Mouse (Mus musculus): ENCODE measurements around the gene Aldh3b1. TPM values are rescaled to one million over a fixed set of nuclear protein-coding genes. Genes with fewer than 3 reads are reported as not detected.

Aldh3b1 gene
- polyA plus RNA-seq, 1 experiment from 2014 or later, result 0.64 TPM

GRCm38 (mm10) chr19:3905261-3905969 is 24.2 kb downstream of the Aldh3b1 start:
- no peak for ATAC-seq (ENCODE audit: low FRiP score)
- H3K4me2 ChIP-seq, result 0 out of 2 replicates have a peak overlapping the region, but pooled peaks have one; percentile 4
- no peaks in the 10 kb centered on the region for H3K9me3 ChIP-seq
- H3K4me3 ChIP-seq (replicated peaks), result no peak overlapping the region
- H3K36me3 ChIP-seq (replicated peaks), result peaks cover 28% of the 10 kb centered on the region
- peaks cover 9% of the 10 kb centered on the region; the same call in 1 of the 2 replicates for H3K27me3 ChIP-seq
- peaks cover 32% of the 10 kb centered on the region for H3K4me1 ChIP-seq
- 0 out of 2 replicates have a peak overlapping the region, but pooled peaks have one; percentile 31 for H3K27ac ChIP-seq
- 54% methylated on average over 6 of the region's 6 CpGs for WGBS
- no peak overlapping the region for H3K9ac ChIP-seq

- WGBS, result 65% methylated on average over 10 of the region's 10 CpGs
- H3K4me3 ChIP-seq (replicated peaks), result no peak overlapping the region
- H3K27ac ChIP-seq, result no peak overlapping the region
- H3K36me3 ChIP-seq (replicated peaks), result peaks cover 17% of the 10 kb centered on the region
- no peak for ATAC-seq (ENCODE audit: low FRiP score)
- no peak overlapping the region for H3K9ac ChIP-seq
- peaks cover 32% of the 10 kb centered on the region for H3K4me1 ChIP-seq
- no peaks in the 10 kb centered on the region for H3K9me3 ChIP-seq
- H3K27me3 ChIP-seq, result peaks cover 9% of the 10 kb centered on the region; the same call in 1 of the 2 replicates
- H3K4me2 ChIP-seq, result no peak overlapping the region
These were observed 25.3 kb downstream of the Aldh3b1 start for GRCm38 (mm10) chr19:3904363-3904675.

- no peak overlapping the region for H3K4me2 ChIP-seq
- H3K4me3 ChIP-seq (replicated peaks), result no peak overlapping the region
- H3K9me3 ChIP-seq, result no peaks in the 10 kb centered on the region
- H3K4me1 ChIP-seq, result peaks cover 32% of the 10 kb centered on the region
- 56% methylated on average over 25 of the region's 25 CpGs for WGBS
- no peak for ATAC-seq (ENCODE audit: low FRiP score)
- H3K9ac ChIP-seq, result no peak overlapping the region
- peaks cover 9% of the 10 kb centered on the region; the same call in 1 of the 2 replicates for H3K27me3 ChIP-seq
- peaks cover 12% of the 10 kb centered on the region for H3K36me3 ChIP-seq (replicated peaks)
- no peak overlapping the region for H3K27ac ChIP-seq
These were observed 25.8 kb downstream of the Aldh3b1 start for GRCm38 (mm10) chr19:3903648-3904362.

GRCm38 (mm10) chr19:3902966-3903365 is 26.6 kb downstream of the Aldh3b1 start:
- no peak overlapping the region for H3K4me3 ChIP-seq (replicated peaks)
- no peak overlapping the region for H3K4me2 ChIP-seq
- ATAC-seq (ENCODE audit: low FRiP score), result no peak
- H3K9ac ChIP-seq, result no peak overlapping the region
- peaks cover 9% of the 10 kb centered on the region; the same call in 1 of the 2 replicates for H3K27me3 ChIP-seq
- H3K9me3 ChIP-seq, result no peaks in the 10 kb centered on the region
- WGBS, result 77% methylated on average over 12 of the region's 12 CpGs
- 0 out of 2 replicates have a peak, but pooled peaks cover 4% of the 10 kb centered on the region for H3K36me3 ChIP-seq (replicated peaks)
- H3K27ac ChIP-seq, result no peak overlapping the region
- H3K4me1 ChIP-seq, result peaks cover 32% of the 10 kb centered on the region

- ATAC-seq (ENCODE audit: low FRiP score), result no peak
- 92% methylated on average over 4 of the region's 4 CpGs for WGBS
- H3K27ac ChIP-seq, result no peak overlapping the region
- H3K27me3 ChIP-seq, result no peaks in the 10 kb centered on the region
- H3K36me3 ChIP-seq (replicated peaks), result peaks cover 27% of the 10 kb centered on the region
- peaks cover 20% of the 10 kb centered on the region for H3K4me1 ChIP-seq
- H3K4me2 ChIP-seq, result no peak overlapping the region
- no peak overlapping the region for H3K9ac ChIP-seq
- H3K4me3 ChIP-seq (replicated peaks), result no peak overlapping the region
- H3K9me3 ChIP-seq, result no peaks in the 10 kb centered on the region
These were observed 30.0 kb downstream of the Aldh3b1 start for GRCm38 (mm10) chr19:3899618-3900017.

GRCm38 (mm10) chr19:3898952-3899351 is 30.7 kb downstream of the Aldh3b1 start:
- no peak overlapping the region for H3K9ac ChIP-seq
- H3K4me1 ChIP-seq, result peaks cover 20% of the 10 kb centered on the region
- peaks cover 34% of the 10 kb centered on the region for H3K36me3 ChIP-seq (replicated peaks)
- H3K4me3 ChIP-seq (replicated peaks), result no peak overlapping the region
- H3K27me3 ChIP-seq, result no peaks in the 10 kb centered on the region
- no peak overlapping the region for H3K27ac ChIP-seq
- H3K4me2 ChIP-seq, result no peak overlapping the region
- H3K9me3 ChIP-seq, result no peaks in the 10 kb centered on the region
- 80% methylated on average over 7 of the region's 7 CpGs for WGBS
- ATAC-seq (ENCODE audit: low FRiP score), result no peak

- ATAC-seq (ENCODE audit: low FRiP score), result no peak
- H3K9me3 ChIP-seq, result no peaks in the 10 kb centered on the region
- H3K27me3 ChIP-seq, result no peaks in the 10 kb centered on the region
- no peak overlapping the region for H3K4me3 ChIP-seq (replicated peaks)
- H3K4me2 ChIP-seq, result no peak overlapping the region
- H3K9ac ChIP-seq, result no peak overlapping the region
- 91% methylated on average over 5 of the region's 5 CpGs for WGBS
- peaks cover 48% of the 10 kb centered on the region for H3K36me3 ChIP-seq (replicated peaks)
- peaks cover 15% of the 10 kb centered on the region for H3K4me1 ChIP-seq
- no peak overlapping the region for H3K27ac ChIP-seq
These were observed 32.1 kb downstream of the Aldh3b1 start for GRCm38 (mm10) chr19:3897557-3897956.

GRCm38 (mm10) chr19:3896208-3896607 is 33.4 kb downstream of the Aldh3b1 start:
- peaks cover 15% of the 10 kb centered on the region for H3K4me1 ChIP-seq
- no peaks in the 10 kb centered on the region for H3K27me3 ChIP-seq
- no peaks in the 10 kb centered on the region for H3K9me3 ChIP-seq
- H3K36me3 ChIP-seq (replicated peaks), result peaks cover 61% of the 10 kb centered on the region
- no peak overlapping the region for H3K9ac ChIP-seq
- H3K27ac ChIP-seq, result peak overlapping the region; percentile 66; the same call in 1 of the 2 replicates
- no peak overlapping the region for H3K4me3 ChIP-seq (replicated peaks)
- no peak for ATAC-seq (ENCODE audit: low FRiP score)
- H3K4me2 ChIP-seq, result no peak overlapping the region
- WGBS, result 95% methylated on average over 10 of the region's 10 CpGs

- H3K27me3 ChIP-seq, result no peaks in the 10 kb centered on the region
- peaks cover 70% of the 10 kb centered on the region for H3K36me3 ChIP-seq (replicated peaks)
- ATAC-seq (ENCODE audit: low FRiP score), result peak; percentile 57
- H3K4me1 ChIP-seq, result peaks cover 15% of the 10 kb centered on the region
- no peak overlapping the region for H3K4me3 ChIP-seq (replicated peaks)
- H3K9me3 ChIP-seq, result no peaks in the 10 kb centered on the region
- H3K4me2 ChIP-seq, result no peak overlapping the region
- no peak overlapping the region for H3K9ac ChIP-seq
- 23% methylated on average over 3 of the region's 3 CpGs for WGBS
- H3K27ac ChIP-seq, result peak overlapping the region; percentile 66
These were observed 34.4 kb downstream of the Aldh3b1 start for GRCm38 (mm10) chr19:3895171-3895631.

- no peaks in the 10 kb centered on the region for H3K9me3 ChIP-seq
- 94% methylated on average over 2 of the region's 2 CpGs for WGBS
- H3K9ac ChIP-seq, result no peak overlapping the region
- H3K27ac ChIP-seq, result no peak overlapping the region
- H3K36me3 ChIP-seq (replicated peaks), result peaks cover 79% of the 10 kb centered on the region
- no peak overlapping the region for H3K4me2 ChIP-seq
- ATAC-seq (ENCODE audit: low FRiP score), result no peak
- H3K27me3 ChIP-seq, result no peaks in the 10 kb centered on the region
- no peak overlapping the region for H3K4me3 ChIP-seq (replicated peaks)
- peaks cover 15% of the 10 kb centered on the region for H3K4me1 ChIP-seq
These were observed 35.3 kb downstream of the Aldh3b1 start for GRCm38 (mm10) chr19:3894294-3894693.

- no peaks in the 10 kb centered on the region for H3K9me3 ChIP-seq
- H3K4me1 ChIP-seq, result peaks cover 15% of the 10 kb centered on the region
- 92% methylated on average over 4 of the region's 4 CpGs for WGBS
- H3K27me3 ChIP-seq, result no peaks in the 10 kb centered on the region
- no peak overlapping the region for H3K27ac ChIP-seq
- no peak overlapping the region for H3K9ac ChIP-seq
- no peak overlapping the region for H3K4me3 ChIP-seq (replicated peaks)
- H3K4me2 ChIP-seq, result no peak overlapping the region
- peaks cover 84% of the 10 kb centered on the region for H3K36me3 ChIP-seq (replicated peaks)
- no peak for ATAC-seq (ENCODE audit: low FRiP score)
These were observed 36.0 kb downstream of the Aldh3b1 start for GRCm38 (mm10) chr19:3893545-3894116.

GRCm38 (mm10) chr19:3890181-3890580 is 39.4 kb downstream of the Aldh3b1 start:
- Histone ChIP-seq H3K27me3 (no peaks in the 10 kb centered on the region), H3K4me3 (replicated peaks) (no peak overlapping the region), H3K36me3 (replicated peaks) (peaks cover 84% of the 10 kb centered on the region), H3K9ac (no peak overlapping the region), H3K27ac (no peak overlapping the region), H3K4me1 (peaks cover 5% of the 10 kb centered on the region), H3K4me2 (no peak overlapping the region), H3K9me3 (no peaks in the 10 kb centered on the region)
- WGBS, result 89% methylated on average over 8 of the region's 8 CpGs
- ATAC-seq (ENCODE audit: low FRiP score), result no peak

Data from forebrain, embryonic 12.5 days (tissue).